8 mouse cellular contexts compared by ENCODE assay signal in the genomic region with DNA sequence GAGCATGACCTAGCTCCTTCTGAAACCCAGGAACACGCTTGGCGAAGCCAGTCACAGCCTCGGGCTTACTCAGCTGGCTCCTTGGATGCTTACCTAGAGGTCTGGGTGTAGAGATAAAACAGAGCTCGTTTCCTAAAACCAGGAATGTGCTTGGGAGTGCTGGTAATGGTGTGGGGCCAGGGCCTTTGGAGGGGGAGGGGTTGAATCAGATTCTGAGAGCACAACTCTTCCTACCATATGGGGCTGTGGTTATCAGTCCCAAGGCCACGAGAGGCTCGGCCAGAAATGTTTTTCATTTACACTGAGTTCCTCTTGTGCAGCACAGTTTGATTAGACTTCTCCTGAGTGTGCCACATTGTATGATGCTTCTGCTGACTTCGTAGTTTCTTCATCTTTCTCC.
DNase-seq lines count a peak whose midpoint lies in the region; ATAC-seq and TF ChIP-seq lines count a peak whose summit lies in the region.

No protein-coding gene starts in this region.

- 94% methylated on average over 7 of the region's 7 CpGs for WGBS in forebrain, postnatal 0 days
- 59% methylated on average over 7 of the region's 7 CpGs for WGBS in liver, embryonic 13.5 days (ENCODE audit: insufficient replicate concordance)

- peaks cover 5% of the 10 kb centered on the region for H3K4me1 ChIP-seq in forebrain, postnatal 0 days (ENCODE audit: insufficient read depth)
- peaks cover 17% of the 10 kb centered on the region for H3K4me1 ChIP-seq in liver, embryonic 13.5 days (replicated peaks)

- peak overlapping the region; percentile 55 for H3K4me2 ChIP-seq in forebrain, postnatal 0 days (ENCODE audit: low read depth)
- H3K4me2 ChIP-seq in liver, embryonic 13.5 days = peak overlapping the region; percentile 90

- TF ChIP-seq CTCF in brain, embryonic 14.5 days (IDR thresholded peaks at IDR 0.05; ENCODE audit: borderline replicate concordance, extremely low read depth, insufficient read depth, insufficient read length) = no peak
- TF ChIP-seq CTCF in forebrain, postnatal 0 days (IDR thresholded peaks at IDR 0.05; ENCODE audit: low read depth) = no peak

- peak overlapping the region; percentile 91 for H3K9ac ChIP-seq in forebrain, postnatal 0 days
- no peak overlapping the region for H3K9ac ChIP-seq in liver, embryonic 13.5 days

- DNase-seq in kidney, adult 11 months = peak; percentile 12
- no peak for DNase-seq in kidney, adult 18-20 months
- DNase-seq in 416B (ENCODE audit: low read depth) = peak; percentile 60
- DNase-seq in brain, embryonic 14.5 days (ENCODE audit: low read depth) = peak; percentile 6
- DNase-seq in forebrain, postnatal 0 days = no peak
- DNase-seq in liver, embryonic 13.5 days = no peak
- DNase-seq in thymus, postnatal 36 days = peak; percentile 2 to 15
- no peak for DNase-seq in gastrocnemius, adult 18-20 months (ENCODE audit: low spot score)

- no peak for TF ChIP-seq POLR2A in brain, embryonic 14.5 days (IDR thresholded peaks at IDR 0.05; ENCODE audit: borderline replicate concordance, extremely low read depth, insufficient read depth, insufficient read length, poor library complexity, severe bottlenecking)

- no peak for ATAC-seq in forebrain, postnatal 0 days
- no peak for ATAC-seq in liver, embryonic 13.5 days (ENCODE audit: low read depth)

- no peaks in the 10 kb centered on the region for H3K36me3 ChIP-seq in forebrain, postnatal 0 days (ENCODE audit: insufficient read depth)
- H3K36me3 ChIP-seq in liver, embryonic 13.5 days = no peaks in the 10 kb centered on the region

- H3K27ac ChIP-seq in forebrain, postnatal 0 days (ENCODE audit: low read depth, low read length) = peak overlapping the region; percentile 100
- H3K27ac ChIP-seq in liver, embryonic 13.5 days = no peak overlapping the region

- H3K4me3 ChIP-seq in forebrain, postnatal 0 days (ENCODE audit: low read depth, low read length) = peak overlapping the region; percentile 72
- H3K4me3 ChIP-seq in liver, embryonic 13.5 days (replicated peaks) = peak overlapping the region; percentile 70

- H3K9me3 ChIP-seq in forebrain, postnatal 0 days (ENCODE audit: low read length) = no peaks in the 10 kb centered on the region
- peaks cover 11% of the 10 kb centered on the region; the same call in 1 of the 2 replicates for H3K9me3 ChIP-seq in liver, embryonic 13.5 days (replicated peaks)

- no peaks in the 10 kb centered on the region for H3K27me3 ChIP-seq in forebrain, postnatal 0 days (ENCODE audit: insufficient read depth, low read length)
- H3K27me3 ChIP-seq in liver, embryonic 13.5 days = no peaks in the 10 kb centered on the region

Comparison
In these comparisons a context has a peak if more than half of its experiments do, and no peak if none do; other contexts are left out.
1. DNase-seq: peak in kidney, adult 11 months (single experiment), 416B (single experiment), brain, embryonic 14.5 days (single experiment) and thymus, postnatal 36 days (2 of 2); none in kidney, adult 18-20 months (single experiment), forebrain, postnatal 0 days (single experiment), liver, embryonic 13.5 days (single experiment) and gastrocnemius, adult 18-20 months (single experiment).